Mouse (Mus musculus) erythroblast, embryonic 14.5 days (primary cell): ENCODE measurements around the gene Ppp2r5c. TPM values are rescaled to one million over a fixed set of nuclear protein-coding genes. Genes with fewer than 3 reads are reported as not detected.

Experiments used
- H3K27me3 ChIP-seq: 2 replicates; pipeline ENCODE4 v1.6.1; 2012; ENCODE audit warnings: inconsistent platforms; ENCODE audit not compliant: control insufficient read depth
- H3K36me3 ChIP-seq: 2 replicates; pipeline ENCODE4 v1.6.1; 2012; ENCODE audit warnings: mild to moderate bottlenecking, inconsistent platforms; ENCODE audit not compliant: control insufficient read depth
- H3K4me1 ChIP-seq: 2 replicates; pipeline ENCODE4 v1.6.1; 2012; ENCODE audit warnings: inconsistent platforms; ENCODE audit not compliant: control insufficient read depth
- H3K4me3 ChIP-seq: replicated peaks from 2 replicates; pipeline ENCODE3; 2012; ENCODE audit warnings: moderate library complexity, mild to moderate bottlenecking, inconsistent platforms
- H3K9me3 ChIP-seq: 2 replicates; pipeline ENCODE4 v1.6.1; 2012; ENCODE audit warnings: low read length, inconsistent platforms, mixed read lengths; ENCODE audit not compliant: control insufficient read depth
- GATA1 ChIP-seq: IDR thresholded peaks from 2 replicates; pipeline ENCODE4 v1.6.1; 2012; ENCODE audit warnings: low read length, inconsistent platforms, mixed read lengths
- TAL1 ChIP-seq: IDR thresholded peaks from 3 replicates; pipeline ENCODE4 v1.6.1; 2012; ENCODE audit warnings: low read length, inconsistent platforms, mixed read lengths
- polyA plus RNA-seq: library from polyadenylated mRNA; stranded (reverse); fragments of >175 nt; gene quantifications from 2 replicates; pipeline ENCODE4 v1.2.3, GENCODE M21; 2012

Gene Ppp2r5c
- polyA plus RNA-seq, 1 experiment, result 1.7 TPM

DNA sequence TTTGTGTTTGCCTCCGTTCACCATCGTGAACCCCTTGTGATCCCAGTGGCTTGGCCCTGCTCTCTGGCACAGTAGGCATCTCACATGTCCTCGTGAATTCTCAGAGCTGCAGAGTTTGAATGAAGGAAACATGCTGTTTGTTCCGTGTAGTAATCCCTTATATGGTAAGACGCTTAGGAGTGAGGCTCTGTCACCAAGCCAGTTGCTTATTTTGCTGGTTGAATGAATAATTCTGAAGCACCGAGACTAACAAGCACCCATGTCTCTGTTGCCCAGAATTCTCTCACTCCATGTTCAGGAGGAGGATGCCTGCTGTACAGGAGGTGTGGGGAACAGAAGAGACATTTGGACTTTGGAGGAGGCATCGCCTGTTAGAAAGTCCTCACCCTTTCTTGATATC is 9.1 kb downstream of the Ppp2r5c start:
- Histone ChIP-seq H3K27me3 (no peaks in the 10 kb centered on the region), H3K4me3 (no peak overlapping the region), H3K36me3 (no peaks in the 10 kb centered on the region), H3K9me3 (no peaks in the 10 kb centered on the region), H3K4me1 (peaks cover 9% of the 10 kb centered on the region)
- TF ChIP-seq GATA1, result no peak
- no peak for TF ChIP-seq TAL1

DNA sequence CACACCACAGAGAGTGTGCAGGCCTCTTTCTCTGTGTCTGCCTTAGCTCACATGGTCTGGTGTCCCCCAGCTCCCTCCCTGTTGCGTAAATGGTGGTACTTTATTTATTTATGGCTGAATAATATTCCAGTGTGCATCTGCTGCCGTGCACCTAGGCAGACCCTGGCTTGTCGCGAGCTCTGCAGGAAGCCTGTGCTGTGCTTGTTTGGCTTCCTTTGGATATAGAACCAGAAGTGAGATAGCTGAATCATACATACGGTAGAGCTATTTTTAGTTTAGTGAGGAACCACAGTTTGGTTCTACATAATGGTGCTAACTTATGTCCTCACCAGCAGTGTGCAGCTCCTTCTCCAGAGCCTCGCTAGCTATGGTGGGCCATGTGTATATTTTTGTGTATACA is 11.7 kb downstream of the Ppp2r5c start:
- H3K4me3 ChIP-seq, result no peak overlapping the region
- TF ChIP-seq TAL1 (no peak), GATA1 (no peak)
- H3K27me3 ChIP-seq, result no peaks in the 10 kb centered on the region
- no peaks in the 10 kb centered on the region for H3K36me3 ChIP-seq
- H3K9me3 ChIP-seq, result no peaks in the 10 kb centered on the region
- peaks cover 9% of the 10 kb centered on the region for H3K4me1 ChIP-seq

DNA sequence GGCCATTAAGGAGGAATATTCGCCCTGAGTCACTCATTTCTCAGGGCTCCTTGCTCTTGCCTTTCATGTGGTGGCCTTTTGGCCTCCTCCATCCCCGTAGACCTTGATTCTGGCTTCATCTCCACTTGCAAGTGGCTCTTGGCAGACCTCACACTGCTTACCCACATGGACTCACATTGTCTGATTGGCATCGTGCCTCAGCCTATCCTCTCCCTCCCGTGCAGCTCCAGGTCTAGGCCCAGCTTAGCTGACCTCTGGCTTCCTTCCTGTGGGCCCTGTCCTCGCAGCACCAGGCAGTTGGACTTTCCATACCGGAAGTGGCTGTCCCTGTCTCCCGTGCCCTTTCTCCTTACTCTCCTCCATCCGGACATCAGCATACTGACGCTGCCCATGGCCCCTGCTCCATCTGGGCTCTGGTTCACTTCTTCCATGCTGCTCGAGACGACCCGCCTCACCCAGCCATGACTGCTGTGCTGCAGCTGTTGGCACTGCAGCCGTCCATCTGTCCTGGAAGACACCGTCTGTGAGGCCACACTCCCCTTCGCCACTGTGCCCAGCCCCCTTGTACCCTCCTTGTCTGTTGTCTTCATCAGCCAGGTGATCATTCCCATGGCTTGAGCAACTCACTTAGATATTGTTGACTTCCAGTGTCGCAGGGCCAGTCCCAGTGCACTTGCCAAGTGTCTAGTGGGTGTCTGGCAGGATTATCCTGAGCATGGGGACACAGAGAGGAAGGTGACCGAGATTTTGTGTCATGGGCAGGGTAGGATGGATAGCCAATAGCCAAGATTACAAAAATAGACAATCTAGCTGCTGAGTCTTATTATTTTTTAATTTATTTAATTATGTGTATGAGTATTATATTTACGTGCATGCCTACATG is 13.7 kb downstream of the Ppp2r5c start:
- Histone ChIP-seq H3K27me3 (no peaks in the 10 kb centered on the region), H3K4me1 (peaks cover 5% of the 10 kb centered on the region), H3K9me3 (no peaks in the 10 kb centered on the region), H3K4me3 (no peak overlapping the region), H3K36me3 (no peaks in the 10 kb centered on the region)
- TF ChIP-seq GATA1, result no peak
- no peak for TF ChIP-seq TAL1

DNA sequence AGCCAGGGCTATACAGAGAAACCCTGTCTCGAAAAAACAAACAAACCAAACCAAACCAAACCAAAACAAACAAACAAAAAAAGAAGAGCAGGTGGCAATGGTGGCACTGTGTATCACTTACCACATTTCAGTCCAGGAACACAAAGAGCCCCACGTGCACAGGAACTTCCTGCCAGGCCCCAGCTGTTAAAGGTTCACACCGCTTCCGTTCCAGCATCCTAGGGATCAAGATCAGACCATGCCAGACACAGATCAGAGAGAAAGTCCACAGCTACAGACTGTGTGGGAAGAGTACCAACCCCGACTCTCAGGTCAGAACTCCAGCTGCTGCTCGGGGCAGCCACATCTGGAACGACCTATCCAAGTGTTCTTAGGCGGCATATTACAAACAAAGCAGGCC is 16.8 kb downstream of the Ppp2r5c start:
- no peak for TF ChIP-seq GATA1
- no peak for TF ChIP-seq TAL1
- H3K27me3 ChIP-seq, result no peaks in the 10 kb centered on the region
- H3K9me3 ChIP-seq, result no peaks in the 10 kb centered on the region
- no peak overlapping the region for H3K4me3 ChIP-seq
- H3K36me3 ChIP-seq, result no peaks in the 10 kb centered on the region
- peaks cover 3% of the 10 kb centered on the region for H3K4me1 ChIP-seq

GRCm38 (mm10) chr12:110471426-110471825 is 24.5 kb downstream of the Ppp2r5c start:
- TF ChIP-seq GATA1, result no peak
- no peak for TF ChIP-seq TAL1

DNA sequence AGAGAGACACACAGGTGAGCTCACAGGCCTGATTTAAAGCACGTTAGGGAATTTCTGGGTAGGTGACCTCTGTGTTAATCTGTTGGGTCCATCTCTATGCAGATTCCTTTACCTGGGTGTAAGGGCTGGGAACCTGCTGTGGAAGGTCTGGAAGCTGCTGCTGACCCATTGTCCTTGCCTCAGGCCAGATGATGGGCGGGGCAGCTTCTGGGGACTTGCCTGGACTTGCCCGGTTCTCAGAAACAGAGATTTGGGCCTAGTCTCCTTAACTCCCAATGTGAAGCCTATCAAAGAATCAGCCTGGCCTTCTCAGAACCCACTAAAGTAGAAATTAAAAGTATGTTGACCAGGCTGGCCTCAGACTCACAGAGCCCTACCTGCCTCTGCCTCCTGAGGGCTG is 25.3 kb downstream of the Ppp2r5c start:
- Histone ChIP-seq H3K27me3 (no peaks in the 10 kb centered on the region), H3K4me1 (no peaks in the 10 kb centered on the region), H3K4me3 (no peak overlapping the region), H3K9me3 (no peaks in the 10 kb centered on the region), H3K36me3 (peaks cover 5% of the 10 kb centered on the region)
- TF ChIP-seq GATA1 (no peak), TAL1 (no peak)

More at GRCm38 (mm10) chr12:110471426-110471825, 24.5 kb downstream of the Ppp2r5c start:
- no peaks in the 10 kb centered on the region for H3K4me1 ChIP-seq
- no peaks in the 10 kb centered on the region for H3K27me3 ChIP-seq
- H3K4me3 ChIP-seq, result no peak overlapping the region
- H3K36me3 ChIP-seq, result peaks cover 2% of the 10 kb centered on the region
- no peaks in the 10 kb centered on the region for H3K9me3 ChIP-seq

- Histone ChIP-seq H3K4me1 (peaks cover 2% of the 10 kb centered on the region; the same call in 1 of the 2 replicates), H3K4me3 (no peak overlapping the region), H3K27me3 (no peaks in the 10 kb centered on the region), H3K36me3 (peaks cover 18% of the 10 kb centered on the region), H3K9me3 (no peaks in the 10 kb centered on the region)
- TF ChIP-seq GATA1, result no peak
- no peak for TF ChIP-seq TAL1
Measured at GRCm38 (mm10) chr12:110474497-110474896, 27.6 kb downstream of the Ppp2r5c start.

DNA sequence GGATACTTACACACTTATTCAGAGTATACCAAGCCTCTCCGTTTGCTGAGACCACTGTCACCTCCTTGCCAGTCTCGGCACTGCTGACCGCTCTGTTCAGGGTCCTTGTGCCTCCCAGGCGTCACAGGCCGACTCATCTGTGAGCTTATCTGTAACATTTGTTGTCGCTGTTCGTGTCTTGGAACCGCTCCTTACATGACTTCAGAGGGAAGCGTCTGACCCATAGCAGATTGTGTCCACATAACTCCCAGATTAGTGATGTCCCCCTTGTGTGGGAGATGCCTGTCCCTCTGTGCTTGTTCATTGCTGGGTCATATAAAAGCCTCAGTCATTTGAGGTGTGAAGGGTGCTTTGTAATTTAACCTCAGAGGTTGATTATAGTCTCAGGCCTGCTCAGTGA is 29.6 kb downstream of the Ppp2r5c start:
- Histone ChIP-seq H3K4me3 (no peak overlapping the region), H3K36me3 (peaks cover 28% of the 10 kb centered on the region), H3K27me3 (no peaks in the 10 kb centered on the region), H3K9me3 (peaks cover 4% of the 10 kb centered on the region; the same call in 1 of the 2 replicates), H3K4me1 (peaks cover 15% of the 10 kb centered on the region)
- TF ChIP-seq GATA1, result no peak
- TF ChIP-seq TAL1, result no peak

- no peak for TF ChIP-seq TAL1
- TF ChIP-seq GATA1, result no peak
- Histone ChIP-seq H3K4me1 (peaks cover 15% of the 10 kb centered on the region), H3K4me3 (no peak overlapping the region), H3K36me3 (peaks cover 34% of the 10 kb centered on the region), H3K9me3 (peaks cover 4% of the 10 kb centered on the region; the same call in 1 of the 2 replicates), H3K27me3 (no peaks in the 10 kb centered on the region)
Measured at GRCm38 (mm10) chr12:110477906-110478305, 31.0 kb downstream of the Ppp2r5c start.
